In the genomic region with DNA sequence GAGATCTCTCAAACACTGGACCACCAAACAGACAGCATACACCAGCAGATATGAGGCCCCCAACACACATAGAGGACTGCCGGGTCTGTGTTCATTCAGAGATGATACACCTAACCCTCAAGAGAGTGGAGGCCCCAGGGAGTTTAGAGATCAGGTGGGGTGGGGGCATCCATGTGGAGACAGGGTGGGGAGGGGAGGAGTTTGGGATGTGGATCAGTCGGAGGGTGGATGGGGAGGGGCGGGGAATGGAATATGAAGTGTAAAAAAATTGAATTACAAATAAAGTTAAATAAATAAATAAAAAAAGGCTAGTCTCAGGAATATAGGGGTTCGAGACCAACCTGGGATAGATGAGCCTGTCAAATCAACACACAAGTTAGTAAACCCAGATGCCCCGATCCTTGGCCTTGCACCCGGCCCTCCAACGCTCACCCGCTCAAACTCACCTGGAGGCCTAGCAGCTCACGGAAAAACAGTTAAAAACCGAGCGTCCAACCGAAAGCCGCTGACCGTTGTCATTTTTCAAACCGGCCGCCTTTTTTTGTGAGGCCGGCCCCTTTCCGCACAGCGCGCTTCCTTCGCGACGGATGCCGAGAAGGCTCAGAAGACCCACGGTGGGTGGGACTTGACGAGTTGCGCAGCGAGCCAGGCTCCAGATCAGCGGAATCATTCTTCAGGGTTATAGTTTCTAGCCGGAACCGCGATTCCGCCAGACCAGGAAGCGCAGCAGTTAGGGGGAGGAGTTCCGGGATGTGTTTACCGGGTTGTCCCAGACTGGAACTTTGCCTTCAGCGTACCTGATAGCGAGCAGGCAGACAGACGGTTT, we compare ENCODE assay signal across 1 mouse cellular context.
TF ChIP-seq lines count a peak whose summit lies in the region.

A gene (minus strand): TSS at position 589 of the 826 bp plus-strand sequence.

TF ChIP-seq in C2C12, 6 proteins besides CTCF, POLR2A, EP300 and RAD21 (continued from another document):
- TF ChIP-seq MAX (IDR thresholded peaks at IDR 0.05): peak; percentile 86
